Mouse (Mus musculus): Measurements from ENCODE around the gene Scml4. TPM values are rescaled to one million over a fixed set of nuclear protein-coding genes. Genes with fewer than 3 reads are reported as not detected.

The Scml4 gene
- polyA plus RNA-seq, 1 experiment from 2014 or later = 0.91 TPM

GRCm38 (mm10) chr10:42908562-42908961 is 48.4 kb downstream of the Scml4 start:
- no peaks in the 10 kb centered on the region for H3K9me3 ChIP-seq (replicated peaks; ENCODE audit: control insufficient read depth, low read length)
- no peaks in the 10 kb centered on the region for H3K36me3 ChIP-seq (ENCODE audit: control insufficient read depth, insufficient read depth)
- no peak for ATAC-seq (ENCODE audit: low read depth)

GRCm38 (mm10) chr10:42910567-42910966 is 50.4 kb downstream of the Scml4 start:
- no peak for ATAC-seq (ENCODE audit: low read depth)

More at GRCm38 (mm10) chr10:42908562-42908961, 48.4 kb downstream of the Scml4 start:
- H3K4me3 ChIP-seq (ENCODE audit: low read depth, low read length) = no peak overlapping the region
- 29% methylated on average over 1 of the region's 1 CpGs for WGBS (ENCODE audit: insufficient replicate concordance)
- no peak overlapping the region for H3K9ac ChIP-seq (ENCODE audit: low read depth, low read length)
- H3K4me1 ChIP-seq (ENCODE audit: control insufficient read depth, low read depth, low read length) = no peaks in the 10 kb centered on the region
- no peaks in the 10 kb centered on the region for H3K27me3 ChIP-seq (ENCODE audit: control insufficient read depth, insufficient read depth, low read depth, low read length)
- H3K27ac ChIP-seq (ENCODE audit: low read length) = no peak overlapping the region
- no peak overlapping the region for H3K4me2 ChIP-seq (ENCODE audit: low read depth, low read length)

GRCm38 (mm10) chr10:42912056-42912455 is 51.9 kb downstream of the Scml4 start:
- no peaks in the 10 kb centered on the region for H3K27me3 ChIP-seq (ENCODE audit: control insufficient read depth, insufficient read depth, low read depth, low read length)
- H3K4me2 ChIP-seq (ENCODE audit: low read depth, low read length) = no peak overlapping the region
- no peaks in the 10 kb centered on the region for H3K9me3 ChIP-seq (replicated peaks; ENCODE audit: control insufficient read depth, low read length)
- H3K36me3 ChIP-seq (ENCODE audit: control insufficient read depth, insufficient read depth) = no peaks in the 10 kb centered on the region
- no peak overlapping the region for H3K4me3 ChIP-seq (ENCODE audit: low read depth, low read length)
- ATAC-seq (ENCODE audit: low read depth) = no peak
- no peak overlapping the region for H3K9ac ChIP-seq (ENCODE audit: low read depth, low read length)
- 71% methylated on average over 10 of the region's 10 CpGs for WGBS (ENCODE audit: insufficient replicate concordance)
- H3K27ac ChIP-seq (ENCODE audit: low read length) = no peak overlapping the region
- no peaks in the 10 kb centered on the region for H3K4me1 ChIP-seq (ENCODE audit: control insufficient read depth, low read depth, low read length)

More at GRCm38 (mm10) chr10:42910567-42910966, 50.4 kb downstream of the Scml4 start:
- Histone ChIP-seq H3K4me1 (ENCODE audit: control insufficient read depth, low read depth, low read length) (no peaks in the 10 kb centered on the region), H3K36me3 (ENCODE audit: control insufficient read depth, insufficient read depth) (no peaks in the 10 kb centered on the region), H3K9me3 (replicated peaks; ENCODE audit: control insufficient read depth, low read length) (no peaks in the 10 kb centered on the region), H3K27me3 (ENCODE audit: control insufficient read depth, insufficient read depth, low read depth, low read length) (no peaks in the 10 kb centered on the region), H3K27ac (ENCODE audit: low read length) (no peak overlapping the region), H3K9ac (ENCODE audit: low read depth, low read length) (no peak overlapping the region), H3K4me3 (ENCODE audit: low read depth, low read length) (no peak overlapping the region), H3K4me2 (ENCODE audit: low read depth, low read length) (no peak overlapping the region)
- 56% methylated on average over 4 of the region's 4 CpGs for WGBS (ENCODE audit: insufficient replicate concordance)

GRCm38 (mm10) chr10:42913196-42913595 is 53.0 kb downstream of the Scml4 start:
- WGBS (ENCODE audit: insufficient replicate concordance) = 34% methylated on average over 4 of the region's 4 CpGs
- Histone ChIP-seq H3K27ac (ENCODE audit: low read length) (no peak overlapping the region), H3K4me2 (ENCODE audit: low read depth, low read length) (no peak overlapping the region), H3K9me3 (replicated peaks; ENCODE audit: control insufficient read depth, low read length) (no peaks in the 10 kb centered on the region), H3K36me3 (ENCODE audit: control insufficient read depth, insufficient read depth) (no peaks in the 10 kb centered on the region), H3K4me3 (ENCODE audit: low read depth, low read length) (no peak overlapping the region), H3K9ac (ENCODE audit: low read depth, low read length) (no peak overlapping the region), H3K4me1 (ENCODE audit: control insufficient read depth, low read depth, low read length) (no peaks in the 10 kb centered on the region), H3K27me3 (ENCODE audit: control insufficient read depth, insufficient read depth, low read depth, low read length) (no peaks in the 10 kb centered on the region)
- ATAC-seq (ENCODE audit: low read depth) = no peak

GRCm38 (mm10) chr10:42914146-42914545 is 54.0 kb downstream of the Scml4 start:
- 23% methylated on average over 6 of the region's 6 CpGs for WGBS (ENCODE audit: insufficient replicate concordance)
- no peak overlapping the region for H3K4me3 ChIP-seq (ENCODE audit: low read depth, low read length)
- no peak for ATAC-seq (ENCODE audit: low read depth)

DNA sequence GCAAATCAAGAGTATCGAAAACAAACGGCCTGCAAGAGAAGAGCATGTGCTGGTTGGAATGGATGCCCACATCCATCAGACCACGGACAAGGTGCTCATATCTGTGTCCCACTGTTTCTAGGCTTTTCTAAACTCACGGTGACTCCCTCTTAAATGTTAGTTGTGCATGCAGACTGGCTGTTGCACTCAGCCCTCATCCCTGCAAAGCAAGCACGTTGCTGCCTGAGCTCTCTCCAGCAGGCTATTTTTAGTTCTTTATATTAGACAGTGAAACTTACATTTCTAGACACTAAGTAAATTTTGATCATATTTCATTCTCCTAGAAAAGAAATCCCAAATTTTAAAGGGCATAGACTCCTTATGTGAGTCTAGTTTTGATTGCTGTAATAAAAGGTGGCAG is 57.2 kb downstream of the Scml4 start:
- Histone ChIP-seq H3K9me3 (replicated peaks; ENCODE audit: control insufficient read depth, low read length) (no peaks in the 10 kb centered on the region), H3K27me3 (ENCODE audit: control insufficient read depth, insufficient read depth, low read depth, low read length) (no peaks in the 10 kb centered on the region), H3K4me3 (ENCODE audit: low read depth, low read length) (no peak overlapping the region), H3K27ac (ENCODE audit: low read length) (no peak overlapping the region), H3K36me3 (ENCODE audit: control insufficient read depth, insufficient read depth) (no peaks in the 10 kb centered on the region), H3K4me1 (ENCODE audit: control insufficient read depth, low read depth, low read length) (no peaks in the 10 kb centered on the region), H3K4me2 (ENCODE audit: low read depth, low read length) (no peak overlapping the region), H3K9ac (ENCODE audit: low read depth, low read length) (no peak overlapping the region)
- 60% methylated on average over 5 of the region's 5 CpGs for WGBS (ENCODE audit: insufficient replicate concordance)
- no peak for ATAC-seq (ENCODE audit: low read depth)

More at GRCm38 (mm10) chr10:42914146-42914545, 54.0 kb downstream of the Scml4 start:
- Histone ChIP-seq H3K36me3 (ENCODE audit: control insufficient read depth, insufficient read depth) (no peaks in the 10 kb centered on the region), H3K9me3 (replicated peaks; ENCODE audit: control insufficient read depth, low read length) (no peaks in the 10 kb centered on the region), H3K4me1 (ENCODE audit: control insufficient read depth, low read depth, low read length) (no peaks in the 10 kb centered on the region), H3K9ac (ENCODE audit: low read depth, low read length) (no peak overlapping the region), H3K27me3 (ENCODE audit: control insufficient read depth, insufficient read depth, low read depth, low read length) (no peaks in the 10 kb centered on the region), H3K4me2 (ENCODE audit: low read depth, low read length) (no peak overlapping the region), H3K27ac (ENCODE audit: low read length) (no peak overlapping the region)

DNA sequence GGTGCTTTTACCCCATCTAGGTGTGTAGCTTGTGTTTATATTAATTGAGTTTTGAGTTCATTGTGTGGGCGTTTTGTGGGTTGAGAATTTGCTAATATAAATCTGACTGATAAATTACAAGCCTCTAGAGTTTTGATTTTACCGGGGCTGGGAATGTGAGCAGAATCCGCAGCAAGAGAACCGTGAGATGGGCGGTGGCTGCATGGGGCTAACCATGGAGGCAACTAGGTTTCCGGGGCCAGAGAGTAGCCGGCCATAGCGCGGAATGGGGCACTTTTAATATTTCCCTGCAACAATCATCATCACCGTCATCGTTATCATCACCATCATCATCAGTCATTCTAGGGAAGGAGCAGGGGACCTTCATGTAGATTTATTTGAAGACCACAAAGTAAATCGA is 59.6 kb downstream of the Scml4 start:
- no peaks in the 10 kb centered on the region for H3K27me3 ChIP-seq (ENCODE audit: control insufficient read depth, insufficient read depth, low read depth, low read length)
- ATAC-seq (ENCODE audit: low read depth) = no peak
- H3K4me1 ChIP-seq (ENCODE audit: control insufficient read depth, low read depth, low read length) = no peaks in the 10 kb centered on the region
- H3K4me3 ChIP-seq (ENCODE audit: low read depth, low read length) = no peak overlapping the region
- H3K27ac ChIP-seq (ENCODE audit: low read length) = no peak overlapping the region
- 78% methylated on average over 12 of the region's 12 CpGs for WGBS (ENCODE audit: insufficient replicate concordance)
- no peaks in the 10 kb centered on the region for H3K9me3 ChIP-seq (replicated peaks; ENCODE audit: control insufficient read depth, low read length)
- no peak overlapping the region for H3K9ac ChIP-seq (ENCODE audit: low read depth, low read length)
- no peaks in the 10 kb centered on the region for H3K36me3 ChIP-seq (ENCODE audit: control insufficient read depth, insufficient read depth)
- H3K4me2 ChIP-seq (ENCODE audit: low read depth, low read length) = no peak overlapping the region

- no peaks in the 10 kb centered on the region for H3K36me3 ChIP-seq (ENCODE audit: control insufficient read depth, insufficient read depth)
- H3K4me2 ChIP-seq (ENCODE audit: low read depth, low read length) = no peak overlapping the region
- no peaks in the 10 kb centered on the region for H3K4me1 ChIP-seq (ENCODE audit: control insufficient read depth, low read depth, low read length)
- H3K27ac ChIP-seq (ENCODE audit: low read length) = no peak overlapping the region
- no peaks in the 10 kb centered on the region for H3K9me3 ChIP-seq (replicated peaks; ENCODE audit: control insufficient read depth, low read length)
- 62% methylated on average over 22 of the region's 22 CpGs for WGBS (ENCODE audit: insufficient replicate concordance)
- ATAC-seq (ENCODE audit: low read depth) = no peak
- no peaks in the 10 kb centered on the region for H3K27me3 ChIP-seq (ENCODE audit: control insufficient read depth, insufficient read depth, low read depth, low read length)
- no peak overlapping the region for H3K4me3 ChIP-seq (ENCODE audit: low read depth, low read length)
- H3K9ac ChIP-seq (ENCODE audit: low read depth, low read length) = no peak overlapping the region
These were observed 65.1 kb downstream of the Scml4 start for GRCm38 (mm10) chr10:42925103-42925866.

DNA sequence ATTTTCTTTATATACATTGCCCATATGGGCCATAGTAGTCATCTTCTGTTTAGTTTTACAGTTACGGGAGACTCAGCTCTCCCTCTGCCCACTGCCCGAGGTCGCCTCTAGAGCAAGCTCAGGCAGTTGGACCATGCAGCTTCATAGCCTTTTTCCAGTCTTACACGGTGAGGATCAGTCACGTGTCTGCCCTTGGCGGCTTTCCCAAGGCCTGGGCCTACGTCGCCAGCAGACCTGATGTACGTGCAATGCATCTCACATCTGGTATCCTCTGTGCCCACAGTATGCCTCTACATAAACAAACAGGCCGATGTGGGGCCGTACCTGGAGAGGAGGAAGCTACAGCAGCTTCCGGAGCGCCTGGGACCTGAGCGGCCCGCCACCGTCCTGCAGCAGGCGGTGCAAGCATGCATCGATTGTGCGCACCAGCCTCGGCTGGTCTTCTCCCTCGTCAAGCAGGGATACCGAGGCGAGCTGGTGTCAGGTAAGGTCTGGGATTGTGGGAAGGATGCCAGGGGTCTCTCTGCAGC is 70.0 kb downstream of the Scml4 start:
- no peaks in the 10 kb centered on the region for H3K36me3 ChIP-seq (ENCODE audit: control insufficient read depth, insufficient read depth)
- no peaks in the 10 kb centered on the region for H3K27me3 ChIP-seq (ENCODE audit: control insufficient read depth, insufficient read depth, low read depth, low read length)
- H3K4me2 ChIP-seq (ENCODE audit: low read depth, low read length) = no peak overlapping the region
- H3K4me1 ChIP-seq (ENCODE audit: control insufficient read depth, low read depth, low read length) = no peaks in the 10 kb centered on the region
- no peak; the same call in 1 of the 2 replicates for ATAC-seq (ENCODE audit: low read depth)
- H3K9ac ChIP-seq (ENCODE audit: low read depth, low read length) = no peak overlapping the region
- H3K4me3 ChIP-seq (ENCODE audit: low read depth, low read length) = no peak overlapping the region
- no peaks in the 10 kb centered on the region for H3K9me3 ChIP-seq (replicated peaks; ENCODE audit: control insufficient read depth, low read length)
- 75% methylated on average over 23 of the region's 23 CpGs for WGBS (ENCODE audit: insufficient replicate concordance)
- H3K27ac ChIP-seq (ENCODE audit: low read length) = no peak overlapping the region

Data from liver, embryonic 16.5 days (tissue).